Mouse (Mus musculus): Measurements from ENCODE around the gene Actn1.

Gene Actn1

DNA sequence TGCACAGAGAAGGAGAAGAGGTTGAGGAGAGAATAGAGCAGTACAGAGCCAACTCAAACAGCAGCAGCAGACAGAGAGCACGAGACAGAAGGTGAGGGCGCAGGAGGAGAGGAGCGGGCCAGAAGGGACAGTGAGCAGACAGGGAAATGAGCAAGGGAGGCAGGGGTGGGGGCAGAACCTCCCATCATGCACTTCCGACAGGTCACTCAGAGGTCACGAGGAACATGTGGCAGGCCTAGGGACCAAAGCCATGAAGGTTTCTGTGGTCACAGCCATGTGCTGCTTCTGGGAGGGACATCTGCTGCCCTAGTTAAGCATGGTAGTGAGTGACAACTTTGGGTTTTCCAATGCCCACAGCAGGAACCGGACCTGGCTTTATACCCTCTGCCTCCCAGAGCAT lies 68.8 kb downstream of the Actn1 start:
- no peak for DNase-seq (ENCODE audit: low read depth in 2 of 2, low spot score in 2 of 2)

DNA sequence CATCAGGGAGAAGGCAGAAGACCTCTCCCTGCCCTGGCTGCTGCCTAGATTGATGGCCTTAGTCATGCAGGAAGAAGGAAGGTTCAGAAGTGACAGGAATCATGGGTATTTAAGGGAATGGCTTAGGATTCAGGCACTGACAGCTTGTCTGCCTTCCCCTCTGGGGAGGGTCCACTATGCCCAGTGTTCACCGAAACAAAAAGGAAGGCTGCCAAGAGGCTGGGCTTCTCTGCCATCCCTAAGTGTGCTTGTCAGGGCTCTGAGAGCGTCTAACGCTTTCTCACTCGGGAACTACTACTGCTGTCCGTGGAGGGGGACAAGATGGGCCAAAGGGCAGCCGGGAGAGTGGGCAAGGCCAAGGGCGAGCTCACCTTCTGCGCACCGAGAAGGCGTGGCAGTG lies 69.3 kb downstream of the Actn1 start:
- no peak for DNase-seq (ENCODE audit: low read depth in 2 of 2, low spot score in 2 of 2)

DNA sequence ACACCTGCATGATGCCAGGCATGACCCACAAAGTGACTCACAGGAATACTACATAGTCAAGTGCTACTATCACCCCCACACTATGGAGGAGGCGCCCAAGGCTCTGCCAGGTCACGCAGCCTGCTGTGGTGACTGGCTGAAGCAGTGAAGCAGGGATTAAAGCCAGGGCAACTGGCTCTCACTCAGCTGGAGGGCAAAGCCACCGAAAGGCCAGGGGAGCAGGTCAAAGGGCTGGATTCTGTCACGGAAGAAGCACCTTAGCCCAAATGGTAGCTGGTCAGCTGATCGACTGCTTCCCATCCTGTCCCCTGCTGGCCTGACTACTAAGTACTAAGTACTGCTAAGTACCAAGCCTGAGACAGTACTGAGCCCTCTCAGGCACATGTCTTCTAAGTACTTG lies 76.1 kb downstream of the Actn1 start:
- no peak for DNase-seq (ENCODE audit: low read depth in 2 of 2, low spot score in 2 of 2)

DNA sequence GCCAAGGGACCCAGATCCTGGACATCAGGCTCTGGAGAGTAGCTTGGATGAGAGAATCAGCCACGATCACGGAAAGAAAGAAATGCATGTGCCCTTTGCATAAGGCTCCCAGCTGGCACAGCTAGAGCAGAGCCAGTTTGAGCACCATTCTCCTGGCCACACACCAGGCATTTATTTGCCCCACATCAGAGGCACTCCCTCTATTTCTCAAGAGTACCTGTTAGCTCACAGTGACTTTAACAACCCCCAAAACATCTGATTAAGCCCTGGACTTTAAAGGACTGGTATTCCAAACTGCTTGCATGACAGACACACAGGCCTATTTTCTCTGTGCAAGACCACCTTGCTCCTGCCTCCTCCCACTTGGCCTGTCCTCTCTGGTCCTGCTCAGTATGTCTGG lies 78.3 kb downstream of the Actn1 start:
- DNase-seq (ENCODE audit: low read depth in 2 of 2, low spot score in 2 of 2): no peak

DNA sequence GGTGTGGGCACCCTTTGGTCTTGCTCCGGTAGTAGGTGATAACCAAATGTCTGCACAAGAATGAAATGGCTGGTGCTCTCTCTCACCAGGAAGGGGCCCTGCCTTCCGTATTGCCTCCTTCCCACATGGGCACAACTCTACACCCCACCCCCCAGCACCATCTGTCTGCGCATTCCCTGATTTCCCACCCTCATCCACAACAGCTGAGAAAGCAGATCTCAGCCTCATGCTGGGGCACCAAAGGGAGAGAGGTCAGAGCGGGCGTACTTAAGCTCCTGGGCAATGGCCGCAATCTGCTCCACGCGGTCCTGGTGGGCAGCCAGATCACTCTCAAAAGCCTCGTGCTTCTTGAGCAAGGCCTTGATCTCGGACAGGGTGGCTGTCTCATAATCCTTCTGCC lies 82.1 kb downstream of the Actn1 start:
- DNase-seq (ENCODE audit: low read depth in 2 of 2, low spot score in 2 of 2): no peak

DNA sequence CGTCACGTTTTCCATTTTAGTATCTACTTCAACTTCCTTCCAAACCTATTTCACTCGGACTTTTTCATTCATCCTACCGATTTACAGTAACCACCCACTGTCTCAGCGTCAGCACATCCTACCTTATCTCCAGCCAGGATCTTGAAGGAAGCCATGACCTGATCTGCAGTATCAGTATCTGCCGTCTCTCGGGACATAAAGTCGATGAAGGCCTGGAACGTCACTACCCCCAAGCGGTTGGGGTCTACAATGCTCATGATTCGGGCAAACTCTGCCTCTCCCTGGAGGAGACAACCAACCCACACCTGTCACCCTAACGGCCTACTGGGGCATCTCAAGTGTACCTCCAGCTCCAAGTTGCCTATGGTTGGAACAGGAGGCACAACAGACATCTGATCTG lies 91.4 kb downstream of the Actn1 start:
- DNase-seq (ENCODE audit: low read depth in 2 of 2, low spot score in 2 of 2): no peak

DNA sequence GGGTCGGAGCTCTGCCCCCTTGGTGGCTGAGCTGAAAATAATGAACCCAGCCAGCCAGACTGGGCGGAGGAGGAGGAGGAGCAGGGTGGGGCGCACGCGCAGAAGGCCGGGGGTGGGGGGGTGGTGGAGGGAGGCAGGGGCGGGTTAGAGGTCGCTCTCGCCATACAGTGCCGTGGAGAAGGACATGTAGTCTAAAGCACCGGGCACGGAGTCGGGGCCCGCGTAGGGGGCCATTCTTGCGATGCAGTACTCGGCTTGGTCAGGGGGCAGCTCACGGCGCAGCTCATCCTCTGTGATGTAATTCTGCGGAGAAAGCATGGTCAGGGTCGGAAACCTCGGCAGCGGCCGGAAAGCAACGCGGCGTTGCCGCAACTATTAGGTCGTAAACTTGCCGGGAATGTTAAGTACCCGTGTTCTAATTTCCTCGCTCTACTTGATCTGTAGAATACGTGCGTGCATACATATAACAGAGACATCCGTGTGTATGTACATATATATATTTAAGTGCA lies 91.9 kb downstream of the Actn1 start:
- peak; percentile 45 to 65 for DNase-seq (ENCODE audit: low read depth in 2 of 2, low spot score in 2 of 2)

DNA sequence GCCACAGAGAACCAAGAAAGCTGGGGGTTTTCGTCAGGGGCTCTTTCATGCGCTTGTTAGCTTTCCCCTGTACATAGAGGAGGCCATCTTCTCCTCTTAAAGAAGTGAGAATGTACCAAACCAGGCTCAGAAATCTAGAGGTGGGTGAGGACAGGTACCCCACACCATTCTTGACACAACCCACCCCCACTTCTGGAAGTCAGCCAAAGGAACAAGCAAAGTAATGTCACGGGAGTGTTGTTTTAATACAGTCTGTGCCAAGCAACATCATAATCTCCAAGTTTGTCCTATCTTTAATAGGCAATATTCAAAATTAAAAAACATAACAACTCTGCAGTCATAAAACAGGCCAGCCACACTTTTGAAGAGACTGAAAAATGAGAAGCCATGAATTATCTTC lies 92.8 kb downstream of the Actn1 start:
- DNase-seq (ENCODE audit: low read depth in 2 of 2, low spot score in 2 of 2): no peak

DNA sequence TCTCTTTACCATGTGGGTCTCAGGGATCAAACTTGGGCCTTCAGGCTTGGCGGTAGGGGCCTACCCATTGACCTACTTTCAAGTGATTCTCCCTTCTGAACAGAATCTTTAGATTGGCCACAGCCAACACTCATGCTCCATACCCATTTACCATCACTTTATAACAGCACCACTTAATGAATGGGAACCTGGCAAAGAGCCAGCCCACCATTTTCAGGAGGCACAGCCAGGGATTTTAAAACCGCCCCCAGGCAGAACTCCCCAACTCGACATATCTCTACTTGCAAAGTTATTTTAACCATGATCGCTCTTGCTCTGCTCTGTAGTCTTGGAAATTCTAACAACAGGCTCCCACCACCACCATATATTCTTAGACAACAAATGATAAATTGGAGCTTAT lies 93.5 kb downstream of the Actn1 start:
- no peak for DNase-seq (ENCODE audit: low read depth in 2 of 2, low spot score in 2 of 2)

DNA sequence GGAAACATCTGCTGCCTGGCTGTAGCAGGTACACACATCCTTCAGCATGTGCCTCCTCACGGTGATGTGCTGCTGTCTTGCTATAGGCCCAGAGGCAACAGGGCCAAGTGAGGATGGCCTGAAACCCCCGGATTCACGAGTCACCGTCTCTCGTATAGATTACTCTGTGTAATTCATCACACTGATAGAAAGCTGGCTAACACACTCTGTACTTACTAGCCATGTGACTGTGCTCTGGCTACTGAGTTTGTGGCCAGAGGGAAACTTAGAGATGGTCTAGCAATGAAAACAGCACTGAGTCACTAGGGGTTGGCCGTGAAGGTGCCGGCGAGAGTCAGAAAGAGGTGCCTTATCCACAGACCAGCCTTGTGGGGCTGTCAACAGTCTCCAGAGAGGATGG lies 95.6 kb downstream of the Actn1 start:
- DNase-seq (ENCODE audit: low read depth in 2 of 2, low spot score in 2 of 2): no peak

DNA sequence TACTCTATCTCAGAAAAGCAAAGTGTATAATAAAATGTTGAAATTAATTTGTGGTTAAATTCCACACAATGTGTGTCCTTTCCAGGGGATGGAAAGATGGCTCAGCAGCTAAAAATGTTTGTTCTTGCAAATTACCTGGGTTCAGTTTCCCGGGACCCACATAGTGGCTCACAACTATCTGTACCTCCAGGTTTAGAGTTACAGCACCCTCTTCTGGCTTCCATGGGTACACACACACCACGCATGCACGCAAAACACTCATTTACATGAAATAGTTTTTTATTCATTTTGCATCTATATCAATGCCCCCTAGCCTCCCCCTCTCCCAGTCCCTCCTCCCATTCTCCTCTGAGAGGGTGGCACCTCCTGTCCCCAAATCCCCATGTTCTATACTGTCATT lies 97.7 kb downstream of the Actn1 start:
- no peak for DNase-seq (ENCODE audit: low read depth in 2 of 2, low spot score in 2 of 2)

DNA sequence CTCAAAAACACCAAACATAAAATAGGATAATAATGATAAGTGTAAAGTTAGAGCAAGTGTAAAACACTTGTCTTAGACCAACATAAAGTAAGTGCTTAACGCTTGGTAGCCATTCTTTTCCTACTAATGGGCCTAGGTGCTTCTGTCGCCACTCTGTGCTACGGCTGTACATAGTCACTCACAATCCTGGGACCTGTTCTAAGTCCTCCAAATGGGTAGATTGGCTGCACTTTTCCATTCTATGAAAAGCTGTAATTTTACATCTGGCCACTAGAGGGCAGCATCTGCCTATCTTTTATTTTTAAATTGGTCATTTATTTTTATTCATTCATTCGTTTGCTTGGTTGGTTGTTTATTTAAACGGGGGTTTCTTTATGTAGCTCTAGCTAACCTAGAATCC lies 102.5 kb downstream of the Actn1 start:
- DNase-seq (ENCODE audit: low read depth in 2 of 2, low spot score in 2 of 2): peak in 1 of 2 experiments; percentile 29

DNA sequence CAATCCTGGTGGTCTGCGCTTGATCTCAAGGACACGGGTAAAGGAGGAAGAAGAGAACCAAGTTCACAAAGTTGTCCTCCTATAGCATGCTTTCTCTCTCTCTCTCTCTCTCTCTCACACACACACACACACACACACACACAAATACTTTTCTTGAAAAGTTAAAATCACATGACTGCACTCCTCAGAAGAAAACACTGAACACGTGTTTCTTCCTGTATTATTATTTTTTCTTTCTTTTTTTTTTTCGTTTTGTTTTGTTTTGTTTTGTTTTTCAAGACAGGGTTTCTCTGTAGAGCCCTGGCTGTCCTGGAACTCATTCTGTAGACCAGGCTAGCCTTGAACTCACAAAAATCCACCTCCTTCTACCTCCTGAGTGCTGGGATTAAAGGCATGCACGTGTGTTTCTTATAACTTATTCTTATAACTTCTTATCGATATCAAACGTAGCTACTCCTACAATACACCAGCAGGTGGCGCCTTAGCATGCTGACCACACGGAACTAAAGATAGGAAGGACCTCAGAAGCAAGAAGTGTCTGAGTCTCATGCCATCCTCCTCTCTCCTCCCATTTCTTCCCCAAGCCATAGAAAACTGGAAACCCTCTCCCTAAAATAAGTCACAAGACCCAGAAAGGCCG lies 106.4 kb downstream of the Actn1 start:
- peak; percentile 21 to 41 for DNase-seq (ENCODE audit: low read depth in 2 of 2, low spot score in 2 of 2)

DNA sequence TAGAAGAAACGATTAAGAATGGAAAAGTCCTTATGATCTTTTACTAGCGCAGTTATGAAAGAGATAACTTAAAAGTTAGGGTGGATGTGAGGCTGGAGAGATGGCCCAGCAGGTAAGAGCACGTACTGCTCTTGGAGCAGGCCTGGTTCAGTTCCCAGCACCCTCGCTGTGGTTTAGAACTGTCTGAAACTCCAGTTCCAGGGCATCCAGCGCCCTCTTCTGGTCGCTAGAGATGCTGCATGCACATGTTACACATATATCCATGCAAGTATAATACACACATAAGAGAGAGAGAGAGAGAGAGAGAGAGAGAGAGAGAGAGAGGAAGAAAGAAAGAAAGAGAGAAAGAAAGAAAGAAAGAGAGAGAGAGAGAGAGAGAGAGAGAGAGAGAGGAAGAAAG lies 107.1 kb downstream of the Actn1 start:
- no peak for DNase-seq (ENCODE audit: low read depth in 2 of 2, low spot score in 2 of 2)

DNA sequence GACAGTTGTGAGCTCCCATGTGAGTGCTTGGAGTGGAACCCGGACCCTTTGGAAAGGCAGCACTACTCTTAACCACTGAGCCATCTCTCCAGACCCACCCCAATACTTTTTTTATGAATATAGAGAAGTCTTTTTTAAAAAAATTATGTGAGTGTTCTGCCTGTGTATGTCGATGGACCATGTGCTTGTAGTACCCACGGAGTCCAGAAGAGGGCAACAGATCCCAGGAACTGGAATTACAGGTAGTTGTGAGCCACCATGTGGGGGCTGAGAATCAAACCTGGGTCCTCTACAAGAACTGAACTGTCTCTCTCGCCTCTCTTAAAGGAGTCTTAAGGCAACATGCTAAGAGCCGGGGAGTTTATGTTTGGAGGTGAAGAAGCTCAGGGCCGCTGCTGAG lies 108.3 kb downstream of the Actn1 start:
- no peak for DNase-seq (ENCODE audit: low read depth in 2 of 2, low spot score in 2 of 2)

DNA sequence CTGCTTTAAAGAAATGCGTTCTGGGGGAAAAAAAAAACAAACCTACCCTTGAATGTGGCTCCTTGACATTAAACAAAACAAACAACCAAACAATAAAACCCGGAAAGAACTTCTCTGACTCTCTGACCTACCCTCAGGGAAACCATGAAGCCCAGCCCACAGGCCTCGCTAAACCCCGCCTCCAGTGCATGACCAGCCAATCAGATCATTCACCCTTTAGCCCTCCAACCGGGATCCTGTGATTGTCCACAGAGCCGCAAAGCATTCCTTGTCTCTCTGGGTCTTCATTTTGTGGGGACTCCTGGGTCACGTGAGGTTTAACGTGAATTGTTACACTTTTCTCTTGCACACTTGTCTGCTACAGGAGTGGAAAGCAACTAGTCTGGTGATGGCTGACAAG lies 109.5 kb downstream of the Actn1 start:
- no peak for DNase-seq (ENCODE audit: low read depth in 2 of 2, low spot score in 2 of 2)

DNA sequence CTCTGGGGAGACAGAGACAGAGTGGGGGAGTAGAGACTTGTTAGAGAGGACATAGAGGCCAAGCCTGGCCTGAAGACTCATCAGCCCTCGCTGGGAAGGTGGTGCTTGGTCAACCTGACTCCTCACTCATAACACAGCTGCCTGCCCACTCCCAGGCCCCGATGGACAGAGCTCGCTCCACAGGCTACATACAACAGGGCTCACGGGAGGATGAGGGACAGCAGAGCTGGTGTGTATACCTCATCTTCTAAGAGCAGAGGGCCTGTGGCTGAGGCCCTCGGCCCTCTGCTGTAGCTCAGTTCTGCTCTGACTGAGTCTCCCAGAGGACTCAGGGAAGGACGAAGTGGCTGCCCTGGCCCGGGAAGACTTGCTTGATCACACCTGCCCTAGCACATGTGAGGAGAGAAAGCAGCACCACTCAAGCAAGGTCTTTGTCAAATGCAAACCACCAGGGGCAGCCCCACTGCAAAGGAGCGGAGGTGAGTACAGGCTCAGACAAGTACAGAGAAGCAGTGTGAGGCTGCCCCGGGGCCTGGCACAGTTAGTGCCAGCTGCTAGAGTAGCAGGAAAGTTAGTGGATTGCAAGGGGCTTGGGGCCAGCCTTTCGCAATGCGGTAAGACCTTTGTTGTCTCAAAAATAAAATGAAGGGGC lies 112.5 kb downstream of the Actn1 start:
- DNase-seq (ENCODE audit: low read depth in 2 of 2, low spot score in 2 of 2): no peak

DNA sequence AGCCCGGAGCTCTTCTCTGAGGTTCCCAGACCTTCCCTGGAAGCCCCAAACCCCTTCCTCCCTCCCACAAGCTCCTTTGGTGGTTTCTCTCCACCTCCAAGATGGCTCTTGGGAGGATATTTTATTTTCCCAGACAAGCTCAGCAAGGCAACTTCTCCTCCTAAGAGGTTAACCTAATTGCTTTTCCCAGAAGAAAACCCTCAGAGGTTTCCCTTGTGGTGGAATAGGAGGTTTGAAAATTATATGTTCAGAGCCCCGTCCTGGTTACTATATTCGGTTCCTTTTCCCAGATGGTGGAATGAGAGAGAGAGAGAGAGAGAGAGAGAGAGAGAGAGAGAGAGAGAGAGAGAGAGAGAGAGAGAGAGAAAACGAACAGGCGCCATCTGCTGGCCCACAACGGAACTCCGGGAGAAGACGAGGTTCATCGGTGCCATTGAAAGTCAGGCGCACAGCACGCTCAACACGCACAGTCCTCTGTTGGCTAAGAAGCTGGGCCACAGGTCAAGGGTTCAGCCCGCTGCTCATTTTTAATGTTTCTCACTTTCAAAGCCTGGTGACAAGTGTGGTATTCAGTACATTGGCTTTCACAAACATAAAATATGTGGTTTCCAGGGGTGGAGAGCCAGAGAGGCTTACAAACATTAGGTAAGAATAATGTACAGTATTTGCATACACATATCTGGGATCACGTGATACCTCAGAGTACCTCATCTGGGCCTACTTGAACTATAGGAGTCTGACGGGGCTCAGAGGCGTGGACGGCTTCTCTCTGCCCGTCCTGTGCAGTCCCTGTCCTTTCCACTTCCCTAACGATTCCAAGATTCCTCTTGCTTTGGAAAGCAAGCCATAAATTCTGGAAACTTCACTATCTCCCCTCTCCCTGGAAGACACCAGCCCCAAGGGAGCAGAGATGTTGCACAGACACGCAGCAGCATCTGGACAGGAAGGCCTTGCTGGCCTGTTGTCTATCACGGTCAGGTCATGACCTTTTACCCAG lies 113.6 kb downstream of the Actn1 start:
- peak; percentile 30 to 43 for DNase-seq (ENCODE audit: low read depth in 2 of 2, low spot score in 2 of 2)

DNA sequence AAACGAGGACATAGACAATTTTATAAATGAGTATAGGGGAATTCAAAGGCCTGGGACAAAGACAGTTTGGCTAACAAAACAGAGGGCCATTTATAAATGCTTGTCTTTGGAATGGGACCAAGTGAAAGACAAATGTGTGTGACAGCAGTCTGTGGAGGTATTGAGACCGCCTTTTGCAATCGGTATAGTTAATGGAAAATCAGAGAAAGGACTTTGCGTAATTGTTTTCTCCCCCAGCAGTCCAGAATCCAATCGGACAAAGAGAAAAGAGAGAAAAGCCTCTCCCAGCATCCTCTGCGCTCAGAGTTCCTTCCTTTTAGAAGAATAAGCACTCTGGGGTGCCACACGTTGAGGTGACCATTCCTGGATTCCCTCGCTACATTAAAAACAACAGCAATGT lies 114.8 kb downstream of the Actn1 start:
- DNase-seq (ENCODE audit: low read depth in 2 of 2, low spot score in 2 of 2): no peak

DNA sequence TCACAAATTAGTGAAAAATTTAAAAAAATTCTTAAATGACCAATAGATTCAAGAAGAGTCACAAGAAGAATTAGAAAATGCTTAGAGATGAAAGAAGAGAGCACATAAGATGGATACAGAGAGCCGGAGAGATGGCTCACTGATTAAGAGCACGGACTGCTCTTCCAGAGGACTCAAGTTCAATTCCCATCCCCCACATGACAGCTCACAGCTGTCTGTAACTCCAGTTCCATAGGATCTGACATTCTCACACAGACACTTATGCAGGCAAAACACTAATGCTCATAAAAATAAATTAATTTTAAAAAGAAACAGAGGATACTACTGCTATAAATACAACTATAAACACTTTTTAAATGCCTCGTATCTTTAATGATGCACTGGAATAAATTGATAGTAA lies 115.3 kb downstream of the Actn1 start:
- DNase-seq (ENCODE audit: low read depth in 2 of 2, low spot score in 2 of 2): no peak

DNA sequence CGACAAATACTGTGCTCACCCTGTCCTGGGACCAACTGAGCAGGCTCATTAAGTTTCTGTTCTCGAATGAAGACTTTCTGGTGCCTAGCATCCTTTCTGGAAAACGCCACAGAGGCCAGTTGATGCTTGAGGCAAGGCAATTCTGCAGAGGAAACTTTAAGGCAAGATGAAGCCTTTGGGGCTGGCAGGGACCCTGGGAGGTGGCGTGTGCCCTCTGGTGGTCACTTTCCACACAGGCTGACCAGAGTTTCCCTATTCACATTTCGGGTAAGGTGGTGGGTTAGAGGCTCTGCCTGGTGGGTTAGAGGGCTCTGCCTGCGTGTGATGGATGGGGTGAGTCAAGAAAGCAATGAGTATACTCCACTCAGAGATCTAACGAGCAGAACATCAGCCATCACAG lies 118.7 kb downstream of the Actn1 start:
- peak; percentile 43 to 54 for DNase-seq (ENCODE audit: low read depth in 2 of 2, low spot score in 2 of 2)

DNA sequence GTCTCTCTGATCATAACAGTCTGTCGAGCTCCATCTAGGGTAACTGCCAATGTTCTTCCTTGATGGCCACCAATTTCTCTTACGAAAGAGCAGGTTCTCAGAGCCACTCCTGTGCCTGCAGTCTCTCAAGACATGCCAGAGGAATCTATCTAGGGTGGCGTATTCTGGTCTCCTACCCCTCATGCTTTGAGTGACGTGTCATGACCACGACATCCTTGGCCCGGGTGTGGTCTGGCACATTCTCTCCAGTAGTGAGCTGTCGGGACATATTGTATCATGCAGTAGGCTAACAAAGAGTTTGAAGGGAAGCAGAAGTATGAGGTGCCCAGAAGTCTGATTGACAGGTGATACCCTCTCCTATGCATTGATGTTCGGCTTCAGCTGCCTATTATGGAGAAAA lies 119.2 kb downstream of the Actn1 start:
- no peak for DNase-seq (ENCODE audit: low read depth in 2 of 2, low spot score in 2 of 2)

All from CD8-positive naive resting alpha-beta T cell, adult 2 months (primary cell).